Mouse (Mus musculus): Measurements from ENCODE around the gene Dop1b.

Dop1b gene

DNA sequence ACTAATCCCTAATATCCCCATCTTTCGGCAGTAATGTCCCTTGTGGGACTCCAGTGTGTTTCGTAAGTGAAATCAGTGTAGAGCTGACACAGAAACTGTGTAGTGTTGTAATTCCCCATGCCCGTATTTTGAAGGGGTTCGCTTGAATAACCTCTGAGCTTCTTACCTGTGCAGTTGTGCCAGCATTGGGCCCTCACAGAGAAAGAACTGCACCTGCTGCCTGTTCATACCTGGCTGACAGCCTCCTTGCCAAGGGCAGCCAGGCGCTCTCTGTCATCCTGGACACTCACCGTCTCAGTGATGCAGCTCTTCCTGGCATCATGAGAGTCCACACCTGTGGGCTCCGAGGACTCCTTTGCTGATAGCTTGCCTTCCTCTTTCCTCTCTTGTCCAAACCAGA, 1.3 kb downstream of the Dop1b start:
- DNase-seq (ENCODE audit: low read depth, low spot score): no peak

DNA sequence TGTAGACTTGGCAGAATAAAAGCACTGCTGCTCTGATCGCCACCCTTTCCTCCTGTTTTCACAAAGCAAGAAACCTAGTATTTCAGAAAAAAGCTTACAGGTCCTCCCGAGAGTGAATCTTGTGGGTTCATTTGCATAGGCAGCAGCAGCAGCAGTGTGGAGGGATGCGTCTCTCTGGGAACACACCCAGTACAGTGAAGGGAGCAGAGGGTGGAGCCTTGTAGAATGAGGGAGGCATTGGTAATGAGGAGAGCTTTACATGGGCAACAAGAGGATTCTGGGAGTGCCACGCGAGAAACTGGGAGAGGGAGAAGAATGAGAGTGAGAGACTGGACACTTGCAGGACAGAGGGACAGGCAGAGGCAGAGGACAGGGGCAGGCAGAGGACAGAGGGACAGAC, 2.7 kb downstream of the Dop1b start:
- no peak for DNase-seq (ENCODE audit: low read depth, low spot score)

DNA sequence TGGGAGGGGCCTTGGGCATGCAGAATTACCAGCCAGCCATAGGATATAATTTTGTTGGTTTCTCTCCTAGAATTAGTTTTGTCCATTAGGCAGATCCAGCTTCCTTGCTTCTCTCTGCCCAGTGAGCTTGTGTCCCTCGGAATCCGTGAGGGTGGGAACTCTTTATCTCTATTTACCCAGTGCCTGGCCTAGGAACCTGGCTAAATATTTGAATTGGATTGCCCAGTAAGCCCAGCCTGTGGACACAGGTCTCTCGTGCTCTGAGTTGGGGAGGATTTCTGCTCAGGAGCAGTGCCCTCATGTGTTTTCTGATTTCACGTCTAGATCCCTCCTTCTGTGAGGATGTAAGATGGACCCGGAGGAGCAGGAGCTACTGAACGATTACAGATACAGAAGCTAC, 4.1 kb downstream of the Dop1b start:
- DNase-seq (ENCODE audit: low read depth, low spot score): no peak

DNA sequence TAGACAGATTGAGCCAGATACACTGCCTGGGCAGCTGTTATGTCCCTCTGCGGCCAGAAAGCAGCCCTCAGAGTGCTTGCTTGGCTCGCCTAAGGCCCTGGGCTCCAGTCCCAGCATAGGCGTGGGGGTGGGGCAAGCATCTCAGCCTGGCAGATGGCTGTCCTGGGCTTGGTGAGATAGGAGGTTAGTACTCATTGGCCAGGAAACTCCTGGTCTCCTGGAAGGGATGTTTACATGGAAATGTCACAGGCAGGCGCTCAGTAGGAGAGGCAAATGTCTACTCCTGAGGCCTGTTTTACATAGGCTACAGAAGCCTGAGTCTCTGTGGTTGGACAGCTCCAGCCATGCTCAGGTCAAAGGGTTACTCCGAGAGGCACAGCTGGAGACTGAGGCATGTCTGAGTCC, 5.6 kb downstream of the Dop1b start:
- DNase-seq (ENCODE audit: low read depth, low spot score): no peak

DNA sequence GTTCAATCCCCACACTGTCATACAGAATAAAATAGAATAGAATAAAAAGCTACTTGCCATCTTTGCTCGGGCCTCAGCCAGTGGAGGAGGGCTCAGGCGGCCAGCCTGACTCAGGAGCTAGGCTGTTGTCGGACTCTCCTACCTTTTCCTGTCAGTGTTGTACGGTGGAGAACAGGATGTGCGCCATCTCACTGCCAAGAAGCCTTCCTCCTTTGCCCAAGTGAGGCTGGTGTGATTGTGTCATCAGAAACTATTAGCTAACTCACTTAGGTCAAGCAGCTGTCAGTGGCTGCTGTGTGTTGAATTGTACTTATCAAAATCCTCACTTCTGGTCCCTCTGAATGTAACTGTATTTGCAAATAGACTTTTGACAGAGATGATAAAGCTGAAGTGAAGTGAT, 10.1 kb downstream of the Dop1b start:
- DNase-seq (ENCODE audit: low read depth, low spot score): no peak

DNA sequence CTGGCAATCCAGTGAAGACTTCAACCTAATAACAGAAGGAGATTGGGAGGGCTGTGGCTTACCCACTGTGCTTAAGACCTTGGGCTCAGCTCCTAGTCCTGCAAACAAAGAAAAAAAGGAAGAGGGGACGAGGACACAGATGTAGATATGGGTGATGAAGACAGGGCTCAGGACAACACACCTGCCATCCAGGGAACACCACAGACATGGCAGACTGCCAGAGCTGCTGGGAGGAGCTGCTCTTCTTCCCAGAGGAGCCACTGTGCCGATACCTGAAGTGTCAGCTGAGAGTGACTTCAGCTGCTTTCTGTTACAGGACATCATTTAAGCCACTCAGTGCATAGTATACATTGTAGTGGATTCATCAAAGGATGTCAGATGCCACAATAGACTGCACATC, 10.8 kb downstream of the Dop1b start:
- DNase-seq (ENCODE audit: low read depth, low spot score): no peak

DNA sequence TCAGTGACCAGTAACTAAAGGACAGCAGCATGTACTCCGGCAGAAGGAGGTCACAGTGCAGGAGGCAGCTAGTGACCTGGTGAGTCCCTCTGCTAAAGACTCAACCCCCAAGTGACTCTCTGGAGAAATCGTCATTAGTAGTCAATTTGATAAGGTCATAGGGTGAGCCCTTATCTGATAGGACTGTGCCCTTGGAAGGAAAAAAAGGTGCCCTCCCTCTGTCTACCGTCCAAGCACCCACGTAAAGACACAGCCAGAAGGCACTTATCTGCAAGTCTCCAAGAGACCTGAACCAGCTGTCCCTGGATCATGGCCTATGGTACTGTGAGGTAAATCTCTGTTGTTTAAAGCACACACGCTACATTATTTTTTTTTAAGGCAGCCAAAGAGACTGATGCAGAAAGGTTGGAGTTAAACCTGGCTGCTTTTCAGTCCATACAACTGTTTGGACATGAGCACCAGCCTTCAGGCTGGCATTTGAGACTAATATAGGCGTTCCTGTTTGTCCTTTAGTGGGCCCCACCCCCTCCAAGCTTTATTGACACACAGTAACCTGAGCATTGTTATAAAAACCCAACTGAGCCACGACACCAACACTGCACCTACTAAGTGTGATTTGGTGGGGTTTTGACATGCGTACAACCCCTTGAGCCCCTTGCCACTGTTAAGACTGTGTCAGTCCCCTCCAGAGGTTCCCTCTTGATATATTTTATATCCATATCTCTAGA, 13.9 kb downstream of the Dop1b start:
- no peak for DNase-seq (ENCODE audit: low read depth, low spot score)

DNA sequence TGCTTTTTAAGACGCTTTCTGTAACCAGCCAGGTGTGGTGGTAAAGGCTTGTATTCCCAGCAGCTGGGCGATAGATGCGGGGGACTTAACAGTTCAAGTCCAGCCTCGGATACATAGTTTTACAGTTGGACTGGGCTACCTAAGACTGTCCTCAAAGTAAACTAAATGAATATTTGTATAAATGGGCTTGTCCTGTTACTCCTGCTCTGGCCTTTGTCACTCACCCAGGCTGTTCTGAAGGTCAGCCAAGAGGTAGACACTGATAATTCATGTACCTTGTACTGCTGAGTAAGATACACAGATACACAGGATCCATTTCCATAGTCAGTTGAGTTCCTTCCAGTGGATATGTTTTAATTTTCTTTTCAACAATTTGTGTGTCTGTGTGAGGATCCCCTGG, 14.5 kb downstream of the Dop1b start:
- DNase-seq (ENCODE audit: low read depth, low spot score): no peak

DNA sequence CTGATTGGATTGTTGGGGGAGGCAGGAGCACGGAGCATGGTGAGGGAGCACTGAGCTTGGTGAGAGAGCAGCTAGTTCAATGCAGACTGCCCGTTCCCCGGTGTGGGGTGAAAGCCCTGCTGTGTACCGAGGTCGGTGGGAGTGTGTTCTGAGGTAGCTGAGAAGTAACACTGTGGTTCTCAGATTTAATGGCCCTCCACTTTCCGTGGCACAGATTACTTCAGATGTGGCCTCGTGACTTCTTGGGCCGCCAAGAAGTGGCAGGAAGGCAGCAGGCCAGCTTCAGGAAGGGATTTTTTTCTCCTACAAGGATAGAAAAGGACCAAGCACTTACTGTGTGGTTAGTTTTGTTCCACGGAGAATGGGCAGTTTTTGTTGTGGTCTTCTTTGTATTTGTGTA, 17.0 kb downstream of the Dop1b start:
- no peak for DNase-seq (ENCODE audit: low read depth, low spot score)

DNA sequence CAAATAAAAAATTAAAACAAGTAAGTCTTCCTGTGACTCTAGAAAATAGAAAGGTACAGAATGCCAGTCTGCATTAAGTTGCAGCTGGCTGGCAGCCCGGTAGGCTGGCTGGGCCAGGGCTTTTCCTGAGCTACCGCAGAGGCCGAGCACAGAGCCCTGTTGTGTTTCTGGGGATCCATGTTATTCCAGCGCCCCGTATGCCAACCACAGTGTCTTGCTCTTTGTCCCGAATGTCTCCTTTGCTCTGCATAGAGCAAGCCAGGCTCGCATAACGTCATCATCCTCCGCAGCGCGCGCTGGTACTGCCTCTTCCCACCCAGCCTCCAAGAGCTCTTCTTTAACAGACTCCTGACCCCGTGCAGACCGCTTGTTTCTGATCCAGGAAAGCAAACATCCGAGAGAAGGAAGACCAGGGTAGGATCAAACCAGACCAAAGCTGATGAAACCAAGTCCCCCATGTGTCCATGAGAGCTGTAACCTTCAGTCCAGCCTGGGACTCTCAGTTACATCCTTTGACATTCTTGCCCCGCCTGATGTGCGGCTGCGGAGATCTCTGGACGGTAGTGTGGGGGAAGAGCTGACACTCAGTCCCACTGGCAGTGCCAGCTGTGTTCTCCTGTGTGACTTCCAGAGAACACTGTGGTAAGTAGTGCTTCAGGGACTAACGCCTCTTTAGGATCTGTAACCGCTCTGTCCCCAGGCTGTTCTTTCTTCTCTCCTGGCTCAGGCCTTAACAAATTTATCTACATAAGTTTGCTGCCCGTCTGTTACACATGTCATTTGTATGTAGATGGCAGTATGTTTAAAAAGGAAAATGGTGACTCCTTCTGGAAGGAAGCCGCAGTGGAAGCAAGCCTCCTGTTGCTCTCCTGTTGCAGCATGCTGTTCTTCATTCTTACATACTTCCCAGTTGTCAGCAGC, 18.4 kb downstream of the Dop1b start:
- DNase-seq (ENCODE audit: low read depth, low spot score): no peak

DNA sequence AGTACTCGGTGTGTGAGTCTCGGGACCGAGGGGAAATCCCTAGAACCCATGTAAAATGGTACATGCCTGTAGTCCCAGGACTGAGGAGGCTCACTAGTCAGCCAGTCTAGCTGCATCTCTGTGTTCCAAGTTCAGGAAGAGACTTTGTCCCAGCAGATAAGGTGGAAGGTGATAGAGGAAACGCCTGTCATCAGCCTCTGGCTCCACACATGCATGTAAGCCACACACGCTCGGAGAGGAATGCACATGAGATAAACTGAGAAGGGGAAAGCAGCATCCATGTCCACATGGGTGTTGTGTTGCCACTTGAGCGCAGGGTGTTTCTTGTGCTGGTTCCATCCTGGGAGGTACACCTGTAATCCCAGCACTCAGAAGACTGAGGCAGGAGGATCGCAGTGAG, 19.6 kb downstream of the Dop1b start:
- DNase-seq (ENCODE audit: low read depth, low spot score): no peak

DNA sequence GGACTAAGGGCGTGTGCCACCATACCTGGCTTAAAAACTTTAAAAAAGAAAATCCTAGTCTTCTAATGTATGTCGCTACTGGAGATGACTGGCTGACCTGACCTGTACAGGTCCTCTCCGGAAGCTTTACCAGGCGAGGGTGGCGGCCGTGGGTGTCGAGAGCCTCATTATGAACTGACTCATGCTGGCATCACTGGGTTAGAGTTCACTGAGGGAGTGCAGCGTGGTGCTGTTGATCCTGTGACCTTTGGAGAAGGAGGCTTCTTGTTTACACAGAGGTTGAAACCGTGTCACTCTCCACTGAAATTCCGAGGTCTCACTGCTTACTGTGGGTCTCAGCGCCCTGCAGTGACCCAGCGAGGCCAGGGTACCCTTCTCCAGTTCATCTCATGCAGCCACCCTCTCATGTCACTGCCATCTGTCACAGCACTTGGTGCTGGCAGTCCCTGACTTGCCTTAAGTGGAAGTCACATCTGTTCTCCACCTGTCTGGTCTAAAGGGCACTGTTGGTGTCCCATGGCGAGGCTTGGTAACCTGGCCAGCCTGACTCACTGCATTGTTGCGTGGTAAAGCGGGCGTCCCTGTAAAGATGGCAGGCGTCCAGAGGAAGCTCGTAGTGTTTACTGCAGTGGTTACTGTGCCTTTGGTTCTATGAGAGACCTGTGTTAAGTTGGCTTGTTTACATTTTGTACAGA, 21.3 kb downstream of the Dop1b start:
- DNase-seq (ENCODE audit: low read depth, low spot score): no peak

DNA sequence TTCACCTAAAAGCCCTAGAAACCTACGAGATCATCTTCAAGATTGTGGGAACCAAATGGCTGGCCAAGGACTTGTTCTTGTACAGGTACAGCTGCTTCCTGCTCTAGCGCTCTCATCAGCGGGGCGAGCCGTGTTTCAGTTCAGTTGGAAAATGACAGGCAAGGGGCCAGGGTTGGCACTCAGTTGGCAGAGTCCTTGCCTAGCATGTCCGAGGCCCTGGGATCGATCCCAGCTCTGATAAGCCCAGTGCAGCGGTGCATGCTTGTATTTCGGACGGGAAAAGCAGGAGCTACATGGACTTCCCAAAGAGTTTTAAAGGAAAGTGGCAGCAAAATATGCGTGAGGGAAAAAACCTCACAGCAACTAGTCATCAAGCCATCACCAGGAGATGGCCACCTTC, 27.5 kb downstream of the Dop1b start:
- no peak for DNase-seq (ENCODE audit: low read depth, low spot score)

DNA sequence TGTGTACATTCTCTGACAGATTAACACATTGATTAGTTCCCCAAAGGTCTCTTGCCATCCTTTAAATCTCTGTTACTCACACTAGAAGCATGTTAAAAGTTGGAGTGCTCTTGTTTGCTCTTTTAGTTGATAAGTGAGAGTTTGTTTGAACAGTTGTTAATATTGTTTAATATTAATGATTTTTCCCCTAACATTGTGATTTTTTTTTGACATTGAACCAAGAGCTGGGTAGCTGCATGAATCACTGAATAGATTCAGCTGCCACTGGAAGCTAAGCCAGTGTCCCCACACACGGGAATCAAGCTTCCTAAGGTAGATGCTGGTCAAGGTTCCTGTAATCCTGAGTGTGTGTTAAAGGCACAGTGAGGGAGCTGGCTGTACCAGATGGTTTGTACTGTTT, 31.2 kb downstream of the Dop1b start:
- DNase-seq (ENCODE audit: low read depth, low spot score): no peak

DNA sequence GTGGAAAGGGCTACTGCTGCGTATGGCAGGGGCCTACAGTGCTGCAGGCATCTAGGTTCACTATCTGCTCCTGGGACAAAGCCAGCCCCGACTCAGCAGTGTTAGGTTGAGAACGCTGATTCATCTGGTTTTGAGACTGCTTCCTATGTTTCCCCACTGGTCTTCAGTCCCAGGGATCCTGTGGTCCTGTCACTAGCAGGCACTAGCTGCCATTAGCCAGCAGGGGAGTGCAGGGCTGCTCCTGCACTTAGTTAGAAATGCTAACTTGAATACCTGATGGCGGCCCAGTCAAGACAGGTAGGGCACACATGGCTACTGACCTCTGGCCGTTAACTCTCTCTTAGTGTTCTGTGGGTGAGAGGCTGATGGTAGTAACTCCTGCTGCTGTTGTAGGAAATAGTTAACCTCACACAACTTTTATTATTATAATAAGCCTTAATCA, 32.4 kb downstream of the Dop1b start:
- no peak for DNase-seq (ENCODE audit: low read depth, low spot score)

DNA sequence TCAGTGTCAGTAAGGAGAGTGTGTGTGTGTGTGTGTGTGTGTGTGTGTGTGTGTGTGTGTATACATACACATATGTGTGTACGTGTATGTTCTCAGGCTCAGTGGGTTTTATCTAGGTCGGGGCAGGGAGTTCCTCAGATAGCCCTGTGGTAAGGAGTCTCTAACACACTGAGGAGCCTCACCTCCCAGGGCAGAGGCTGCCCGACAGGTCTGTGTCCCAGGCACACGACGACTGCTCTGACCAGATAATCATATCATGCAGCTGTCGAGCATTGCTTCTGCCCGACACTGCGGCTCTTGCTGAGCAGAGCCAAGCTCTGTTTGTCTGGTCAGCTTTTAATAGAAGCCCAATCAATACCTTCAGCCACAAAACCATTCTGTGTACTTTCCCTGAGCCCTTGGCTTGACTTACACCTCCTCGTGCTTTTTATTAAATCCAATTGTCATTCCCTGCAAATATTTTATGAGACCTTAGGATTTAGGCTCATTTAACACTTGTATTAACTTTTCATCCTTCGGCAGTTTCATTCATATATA, 33.2 kb downstream of the Dop1b start:
- DNase-seq (ENCODE audit: low read depth, low spot score): no peak

DNA sequence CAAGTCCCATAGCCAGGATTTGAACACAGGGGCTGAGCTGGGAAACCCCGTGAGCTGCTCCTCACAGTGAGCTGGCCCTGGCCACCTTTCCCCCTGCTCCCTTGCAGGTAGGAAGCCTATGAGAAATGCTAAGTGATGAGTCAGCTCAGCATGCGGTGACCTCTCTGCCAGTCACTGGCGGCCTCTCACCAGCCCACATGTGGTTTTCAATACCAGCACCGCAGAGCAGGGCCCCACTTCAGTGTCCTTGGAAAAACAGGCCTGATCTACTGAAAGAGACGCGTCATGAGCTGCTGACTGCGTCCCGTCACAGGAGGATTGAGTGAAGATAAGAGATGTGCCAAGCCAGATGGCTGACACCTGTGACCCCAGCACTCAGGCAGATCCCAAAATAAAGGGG, 34.7 kb downstream of the Dop1b start:
- DNase-seq (ENCODE audit: low read depth, low spot score): no peak

DNA sequence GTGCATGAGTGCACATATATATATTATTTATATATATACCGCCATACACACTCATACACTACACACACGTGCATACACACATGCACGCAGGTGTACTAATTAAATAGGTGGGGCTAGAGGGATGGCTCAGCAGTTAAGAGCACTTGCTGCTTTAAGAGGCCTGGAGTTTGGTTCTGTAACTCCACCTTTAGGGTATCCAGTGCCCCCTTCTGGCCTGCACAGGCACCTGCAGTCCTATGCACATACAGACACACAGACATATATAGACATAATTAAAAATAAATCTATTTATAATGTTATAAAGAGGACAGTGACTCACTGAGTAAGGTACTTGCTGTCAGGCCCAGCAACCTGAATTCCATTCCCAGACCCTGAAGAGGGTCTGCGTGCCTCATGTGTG, 35.3 kb downstream of the Dop1b start:
- DNase-seq (ENCODE audit: low read depth, low spot score): no peak

DNA sequence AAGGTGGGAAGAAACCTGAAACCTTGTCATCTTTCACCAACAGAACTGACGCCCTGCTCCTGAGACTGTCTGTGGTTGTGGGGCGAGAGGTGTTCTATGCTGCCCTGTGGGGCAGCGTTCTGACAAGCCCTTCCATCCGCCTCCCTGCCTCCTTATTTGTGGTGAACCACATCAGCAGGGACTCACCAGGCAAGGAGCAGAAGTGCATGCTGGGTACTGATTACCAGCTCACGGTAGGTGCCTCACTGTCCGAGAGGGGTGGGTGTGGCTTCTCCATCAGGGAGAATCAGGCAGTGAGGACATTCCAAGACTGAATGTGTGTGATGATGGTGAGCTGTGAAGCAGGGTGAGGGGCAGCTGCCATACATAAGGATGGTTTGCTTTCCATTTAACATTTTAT, 35.7 kb downstream of the Dop1b start:
- no peak for DNase-seq (ENCODE audit: low read depth, low spot score)

DNA sequence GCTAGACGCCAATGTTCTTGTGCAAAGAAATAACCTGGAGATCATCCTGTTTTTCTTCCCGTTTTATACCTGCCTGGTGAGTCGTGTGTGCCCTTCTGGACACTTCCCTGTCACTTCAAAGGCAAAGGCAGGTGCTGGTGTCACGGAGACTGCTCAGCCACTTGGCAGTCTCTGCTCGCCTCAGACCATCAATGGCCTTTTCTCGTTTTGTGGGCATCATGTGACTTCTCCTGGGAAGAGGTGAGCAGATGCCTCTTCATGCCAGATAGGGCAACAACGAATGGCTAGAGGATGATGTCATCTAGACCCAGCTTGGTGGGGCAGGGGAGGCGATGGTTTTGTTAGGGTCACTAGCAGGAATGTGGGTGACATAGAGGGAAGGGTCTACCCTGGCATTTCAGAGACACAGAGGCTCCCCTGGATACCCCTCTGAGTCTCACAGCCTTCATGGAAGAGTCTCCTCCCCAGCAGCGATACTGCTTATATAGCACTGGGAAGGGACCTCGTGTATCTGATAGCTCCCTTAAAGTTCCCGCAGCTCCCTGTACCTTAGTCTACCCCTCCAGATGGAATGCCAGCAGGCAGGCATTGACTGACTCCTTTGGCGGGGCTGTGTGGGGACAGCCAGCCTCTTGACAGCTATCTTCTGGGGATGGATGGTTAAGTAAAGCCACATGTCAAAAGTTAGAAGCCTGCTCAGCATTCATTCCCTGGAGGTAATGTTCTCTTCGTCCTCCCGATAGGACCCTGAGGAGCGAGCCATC, 37.6 kb downstream of the Dop1b start:
- no peak for DNase-seq (ENCODE audit: low read depth, low spot score)

DNA sequence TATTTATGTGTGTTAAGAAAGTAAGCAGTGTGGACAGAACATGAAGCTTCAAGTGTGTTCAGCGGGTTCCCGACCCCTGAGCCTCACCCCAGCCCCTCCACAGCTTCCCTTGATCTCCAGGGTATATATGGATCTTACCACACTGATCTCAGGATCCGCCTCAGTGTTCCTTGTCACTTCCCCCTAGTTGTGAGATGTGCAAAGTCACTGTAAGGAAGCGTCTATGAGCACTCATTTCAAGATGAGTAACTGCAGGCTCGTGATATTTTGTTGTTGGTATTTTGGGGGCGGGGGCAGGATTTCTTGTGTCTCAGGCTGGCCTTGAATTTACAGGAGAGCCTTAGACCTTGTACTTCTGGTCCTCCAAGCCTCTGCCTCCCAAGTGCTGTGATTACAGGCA, 38.8 kb downstream of the Dop1b start:
- no peak for DNase-seq (ENCODE audit: low read depth, low spot score)
